13 mouse cellular contexts compared by ENCODE assay signal in genomic region chr6:126784206-126784605, GRCm38 (mm10). TPM values are rescaled to one million over a fixed set of nuclear protein-coding genes. Genes with fewer than 3 reads are reported as not detected.
"Had no signal": no experiment of that assay in that cellular context is flagged by ENCODE, and none has a peak within 500 bp of the region (broad histone marks: within the 10 kb centered on the region; RNA-seq: fewer than 3 reads in every experiment).

No protein-coding gene starts in this region.

- H3K4me1 ChIP-seq: kidney, embryonic 15.5 days; liver, embryonic 13.5 days had no signal

- H3K27me3 ChIP-seq: liver, embryonic 13.5 days had no signal

- H3K9me3 ChIP-seq: kidney, embryonic 15.5 days; liver, embryonic 13.5 days had no signal

- H3K36me3 ChIP-seq: kidney, embryonic 15.5 days; liver, embryonic 13.5 days had no signal

- H3K9ac ChIP-seq: kidney, embryonic 15.5 days; liver, embryonic 13.5 days had no signal

- H3K4me3 ChIP-seq: kidney, embryonic 15.5 days; liver, embryonic 13.5 days had no signal

- H3K27ac ChIP-seq: kidney, embryonic 15.5 days; liver, embryonic 13.5 days had no signal

- DNase-seq: kidney, postnatal 10 days; kidney, postnatal 36 days; liver, embryonic 13.5 days; lung, adult 2 months; lung, postnatal 14 days; lung, postnatal 4 days; midbrain, embryonic 14.5 days; thymus, postnatal 36 days had no signal

- H3K4me2 ChIP-seq: kidney, embryonic 15.5 days; liver, embryonic 13.5 days; midbrain, embryonic 11.5 days had no signal

RNA-seq across cellular contexts. Expression of gene Kcna6, which starts 43.7 kb away (rescaled TPM):
- total RNA-seq: liver, adult 2 months; megakaryocyte progenitor cell, adult 5-6 weeks; megakaryocyte-erythroid progenitor cell, adult 5-6 weeks had no signal
